Mouse (Mus musculus): Measurements from ENCODE around the gene Angptl4. TPM values are rescaled to one million over a fixed set of nuclear protein-coding genes. Genes with fewer than 3 reads are reported as not detected.

Angptl4 gene
- polyA plus RNA-seq, 1 experiment from 2014 or later: 21.6 TPM

DNA sequence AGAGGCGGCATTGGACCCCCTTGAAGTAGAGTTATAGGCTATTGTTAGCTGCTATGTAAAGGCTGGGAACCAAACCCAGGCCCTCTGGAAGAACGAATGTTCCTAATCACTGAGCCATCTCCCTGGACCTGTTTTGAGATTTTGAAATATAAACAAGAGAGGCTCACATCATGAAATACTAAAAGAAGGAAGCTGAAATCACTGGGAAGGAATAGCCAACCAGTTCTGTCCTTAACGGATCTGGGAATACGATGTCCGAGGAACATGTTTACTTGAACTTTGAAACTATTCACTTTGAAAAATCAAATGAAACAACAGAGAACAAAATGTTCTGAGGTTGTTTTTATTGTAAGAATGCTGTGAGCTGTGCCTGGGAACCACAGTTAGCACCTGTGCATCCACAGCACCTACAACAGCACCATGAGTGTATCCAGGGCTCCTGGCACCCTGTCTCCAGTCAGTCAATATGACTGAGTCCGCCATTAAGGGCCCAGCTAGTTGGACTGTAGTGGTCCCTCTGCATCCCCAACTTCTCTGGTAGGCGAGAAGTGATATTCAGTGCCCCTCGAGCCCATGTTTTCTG, 7.0 kb downstream of the Angptl4 start:
- Histone ChIP-seq H3K9ac (replicated peaks) (no peak overlapping the region), H3K36me3 (no peaks in the 10 kb centered on the region; the same call in 1 of the 2 replicates), H3K4me3 (replicated peaks) (no peak overlapping the region), H3K4me1 (peaks cover 9% of the 10 kb centered on the region; the same call in 1 of the 2 replicates), H3K9me3 (replicated peaks) (no peaks in the 10 kb centered on the region), H3K27ac (replicated peaks) (no peak overlapping the region), H3K4me2 (no peak overlapping the region), H3K27me3 (replicated peaks) (no peaks in the 10 kb centered on the region)
- ATAC-seq (ENCODE audit: low FRiP score): no peak
- WGBS: 92% methylated on average over 8 of the region's 8 CpGs

DNA sequence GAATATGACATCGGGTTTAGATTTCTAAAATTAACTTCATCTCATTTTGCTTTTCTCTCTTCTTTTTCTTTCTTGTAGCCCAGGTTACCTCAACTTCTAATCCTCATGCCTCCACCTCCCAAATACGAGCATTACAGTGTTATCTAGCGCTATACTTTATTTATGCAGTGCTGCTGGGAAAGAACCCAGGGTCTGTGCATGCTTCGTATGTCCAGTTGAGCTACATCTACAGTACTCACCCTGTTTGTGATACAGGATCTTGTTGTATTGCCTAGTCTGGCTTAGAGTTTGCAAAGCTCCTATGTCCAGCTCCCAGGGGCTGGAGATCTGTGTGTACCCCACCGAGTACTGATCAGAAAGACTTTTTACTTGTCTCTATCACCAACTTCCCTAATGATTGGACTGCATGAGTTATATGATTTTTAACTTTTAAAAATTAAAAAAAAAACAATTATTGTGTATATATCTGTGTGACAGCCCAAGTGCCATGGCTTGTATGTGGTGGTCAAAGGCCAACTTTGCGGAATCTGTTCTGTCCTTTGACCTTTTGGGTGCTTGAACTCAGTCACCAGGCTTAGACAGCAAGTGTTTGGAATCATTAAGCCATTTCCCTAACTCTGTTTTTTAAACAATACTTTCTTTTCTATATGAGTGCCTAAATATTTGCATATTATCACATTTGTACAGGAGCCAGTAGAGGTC, 7.6 kb downstream of the Angptl4 start:
- no peak overlapping the region for H3K4me3 ChIP-seq (replicated peaks)
- peaks cover 9% of the 10 kb centered on the region; the same call in 1 of the 2 replicates for H3K4me1 ChIP-seq
- no peaks in the 10 kb centered on the region; the same call in 1 of the 2 replicates for H3K36me3 ChIP-seq
- H3K4me2 ChIP-seq: no peak overlapping the region
- no peak for ATAC-seq (ENCODE audit: low FRiP score)
- H3K9me3 ChIP-seq (replicated peaks): no peaks in the 10 kb centered on the region
- no peak overlapping the region for H3K27ac ChIP-seq (replicated peaks)
- no peaks in the 10 kb centered on the region for H3K27me3 ChIP-seq (replicated peaks)
- no peak overlapping the region for H3K9ac ChIP-seq (replicated peaks)
- 92% methylated on average over 6 of the region's 6 CpGs for WGBS

DNA sequence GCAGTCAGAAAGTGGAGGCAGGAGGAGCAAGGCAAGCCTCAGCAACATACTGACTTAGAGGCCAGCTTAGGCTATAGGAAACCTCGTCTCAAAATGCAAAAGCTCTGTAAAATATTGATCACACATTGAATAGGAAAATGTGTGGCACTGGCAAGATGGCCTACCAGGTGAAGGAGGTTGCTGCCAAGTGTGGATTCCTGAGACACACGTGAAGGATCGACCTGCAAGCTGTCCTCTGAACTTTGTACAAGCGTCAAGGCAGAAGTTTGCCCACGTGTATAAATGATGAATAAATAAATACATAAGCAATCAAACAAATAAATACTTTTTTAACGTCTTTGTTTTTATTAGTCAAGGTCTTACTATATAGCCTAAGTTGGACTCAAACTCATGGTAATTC, 8.2 kb downstream of the Angptl4 start:
- no peak overlapping the region for H3K4me3 ChIP-seq (replicated peaks)
- no peaks in the 10 kb centered on the region for H3K27me3 ChIP-seq (replicated peaks)
- no peak overlapping the region for H3K4me2 ChIP-seq
- H3K4me1 ChIP-seq: peaks cover 3% of the 10 kb centered on the region; the same call in 1 of the 2 replicates
- no peaks in the 10 kb centered on the region for H3K9me3 ChIP-seq (replicated peaks)
- H3K9ac ChIP-seq (replicated peaks): no peak overlapping the region
- no peaks in the 10 kb centered on the region; the same call in 1 of the 2 replicates for H3K36me3 ChIP-seq
- ATAC-seq (ENCODE audit: low FRiP score): no peak
- no peak overlapping the region for H3K27ac ChIP-seq (replicated peaks)
- 86% methylated on average over 6 of the region's 6 CpGs for whole genome bisulfite sequencing

DNA sequence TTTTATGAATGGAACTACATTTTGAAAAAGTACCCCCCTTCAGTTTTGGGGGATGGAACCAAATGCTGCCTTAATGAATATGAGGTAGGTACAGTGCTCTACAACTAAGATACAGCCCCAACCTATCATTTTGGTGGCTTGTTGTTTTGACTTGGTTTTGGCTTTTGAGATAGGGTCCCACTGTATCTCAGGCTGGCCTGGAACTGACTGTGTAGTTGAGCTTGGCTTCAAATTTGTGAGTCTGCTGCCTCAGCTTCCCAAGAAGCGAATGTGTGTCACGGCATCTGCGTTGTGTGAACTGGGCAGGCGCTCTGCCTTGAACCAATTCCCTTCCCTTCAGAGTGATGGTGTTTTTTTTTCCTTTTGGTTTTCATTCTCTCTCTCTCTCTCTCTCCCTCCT, 10.0 kb downstream of the Angptl4 start:
- no peak overlapping the region for H3K4me3 ChIP-seq (replicated peaks)
- H3K36me3 ChIP-seq: no peaks in the 10 kb centered on the region
- no peaks in the 10 kb centered on the region for H3K4me1 ChIP-seq
- H3K27me3 ChIP-seq (replicated peaks): no peaks in the 10 kb centered on the region
- H3K27ac ChIP-seq (replicated peaks): no peak overlapping the region
- no peak for ATAC-seq (ENCODE audit: low FRiP score)
- H3K4me2 ChIP-seq: no peak overlapping the region
- H3K9me3 ChIP-seq (replicated peaks): no peaks in the 10 kb centered on the region
- no peak overlapping the region for H3K9ac ChIP-seq (replicated peaks)
- WGBS: 93% methylated on average over 4 of the region's 4 CpGs

DNA sequence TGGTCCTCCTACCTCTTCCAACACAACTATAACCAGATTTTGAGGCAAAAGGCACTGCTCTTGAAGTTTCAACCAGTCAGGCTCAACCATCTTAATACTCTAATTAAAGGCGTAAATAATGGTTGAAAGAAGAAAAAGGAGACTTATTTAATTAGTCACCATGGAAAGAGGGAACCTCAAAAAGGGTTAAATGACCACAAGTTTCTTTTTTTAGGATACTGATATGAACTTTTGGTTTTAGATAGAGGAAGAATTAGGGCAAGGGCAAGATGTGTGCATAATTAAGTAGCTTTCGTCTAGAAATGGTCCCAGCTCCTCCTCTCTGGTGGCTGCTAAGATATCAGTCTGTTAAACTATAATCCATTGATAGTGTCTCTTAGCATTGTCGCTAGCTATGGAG, 15.2 kb downstream of the Angptl4 start:
- no peaks in the 10 kb centered on the region; the same call in 1 of the 2 replicates for H3K27me3 ChIP-seq (replicated peaks)
- 83% methylated on average over 3 of the region's 3 CpGs for WGBS
- no peak overlapping the region for H3K9ac ChIP-seq (replicated peaks)
- H3K27ac ChIP-seq (replicated peaks): no peak overlapping the region
- H3K4me2 ChIP-seq: no peak overlapping the region
- H3K9me3 ChIP-seq (replicated peaks): no peaks in the 10 kb centered on the region
- H3K36me3 ChIP-seq: no peaks in the 10 kb centered on the region
- no peaks in the 10 kb centered on the region for H3K4me1 ChIP-seq
- ATAC-seq (ENCODE audit: low FRiP score): no peak
- no peak overlapping the region for H3K4me3 ChIP-seq (replicated peaks)

DNA sequence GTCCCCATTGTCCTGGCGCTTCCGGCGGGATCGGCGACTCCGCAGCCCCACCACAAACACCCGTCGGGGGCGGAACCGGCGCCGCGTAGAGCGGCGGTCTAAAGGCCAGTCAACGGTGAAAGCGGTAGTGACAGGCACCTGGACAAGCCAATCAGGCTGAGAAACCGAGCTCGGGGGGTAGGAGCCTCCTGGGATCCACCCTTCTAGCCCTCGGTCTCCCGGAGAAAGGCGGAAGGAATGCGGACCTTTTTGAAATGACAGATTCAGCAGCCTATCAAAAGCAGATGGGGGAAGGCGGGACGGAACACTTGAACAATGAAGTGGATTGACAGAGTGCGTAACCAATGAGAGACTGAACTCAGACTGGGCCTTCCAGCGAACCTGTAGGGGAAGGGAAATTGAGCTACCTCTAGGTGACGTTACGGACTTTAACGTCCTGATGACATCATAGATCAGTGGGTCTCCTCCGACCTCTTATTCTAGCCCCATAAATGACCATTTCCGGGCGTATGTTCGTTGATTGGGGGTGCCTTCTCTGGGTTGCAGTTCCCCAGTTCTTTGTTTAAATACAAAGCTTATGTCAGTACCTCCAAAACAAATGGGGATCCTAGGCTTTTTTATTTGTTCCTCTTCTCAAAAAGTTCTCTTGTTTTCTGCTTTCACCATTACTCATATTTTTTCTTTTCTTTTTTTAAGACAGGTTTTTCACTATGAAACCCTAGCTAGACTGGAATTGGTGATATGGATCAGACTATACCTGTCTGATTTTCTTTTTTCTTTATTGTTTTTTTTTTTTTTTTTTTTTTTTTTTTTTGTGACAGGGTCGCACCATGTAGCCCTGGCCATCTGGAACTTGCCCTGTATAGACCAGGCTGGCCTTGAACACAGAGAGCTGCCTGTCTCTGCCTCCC, 21.1 kb downstream of the Angptl4 start, which contains the start of gene Rab11b:
TSS of gene Rab11b (minus strand) at position 276 of the 911 bp plus-strand sequence.
- Histone ChIP-seq H3K9ac (replicated peaks) (peak within 1 kb of the TSS; percentile 98), H3K4me3 (replicated peaks) (peak within 1 kb of the TSS; percentile 67), H3K36me3 (no peaks in the 10 kb centered on the region), H3K9me3 (replicated peaks) (no peaks in the 10 kb centered on the region), H3K27me3 (replicated peaks) (no peaks in the 10 kb centered on the region), H3K27ac (replicated peaks) (peak within 1 kb of the TSS; percentile 98), H3K4me1 (peaks cover 43% of the 10 kb centered on the region), H3K4me2 (peak within 1 kb of the TSS; percentile 82)
- peak; percentile 99 for ATAC-seq (ENCODE audit: low FRiP score)
- 2% methylated on average over 35 of the region's 35 CpGs for WGBS

DNA sequence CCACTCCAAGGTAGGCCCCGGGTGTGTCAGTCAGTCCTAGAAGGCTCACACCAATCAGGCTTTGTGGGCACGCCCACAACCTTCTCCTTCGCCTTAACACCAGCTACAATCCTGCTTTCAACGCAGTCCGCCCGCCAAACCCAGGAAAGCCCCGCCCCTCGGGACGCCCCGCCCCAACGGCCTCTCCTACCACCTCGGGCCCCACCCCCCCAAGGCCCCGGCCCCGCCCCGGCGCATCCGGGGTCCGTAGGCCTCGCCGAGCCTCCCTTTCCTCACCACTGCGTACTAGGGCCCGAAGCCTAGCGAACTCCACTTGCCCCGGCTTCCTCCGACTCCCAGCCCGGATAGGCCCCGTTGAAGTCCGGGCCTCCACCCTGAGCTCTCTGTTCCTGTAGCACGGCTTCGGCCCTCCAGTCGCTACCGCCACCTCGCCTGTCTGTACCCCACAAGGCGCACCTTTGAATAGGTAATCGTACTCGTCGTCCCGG, 21.8 kb downstream of the Angptl4 start:
- Histone ChIP-seq H3K9ac (replicated peaks) (peak overlapping the region; percentile 98), H3K36me3 (no peaks in the 10 kb centered on the region)
- ATAC-seq (ENCODE audit: low FRiP score): peak; percentile 85

DNA sequence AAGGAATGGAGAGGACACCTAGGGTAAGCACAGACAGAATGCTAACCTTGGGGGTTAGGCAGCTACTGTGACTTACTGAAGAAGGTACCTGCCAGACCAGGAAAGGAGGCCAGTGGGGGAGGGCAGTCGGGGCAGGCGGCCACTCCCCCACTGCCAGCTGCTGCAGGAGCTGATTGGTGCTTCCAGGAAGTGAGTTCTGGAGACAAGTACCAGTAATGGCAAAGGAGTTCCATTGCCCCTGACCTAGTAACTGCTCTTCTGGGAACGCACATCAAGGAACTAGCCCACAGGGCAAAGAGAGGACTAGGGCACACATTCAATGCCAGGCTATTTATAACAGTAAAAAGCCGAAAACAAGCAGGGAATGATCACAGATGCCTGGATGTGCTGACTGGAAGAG, 24.4 kb downstream of the Angptl4 start:
- H3K27ac ChIP-seq (replicated peaks): 0 out of 2 replicates have a peak overlapping the region, but pooled peaks have one; percentile 13
- H3K9me3 ChIP-seq (replicated peaks): no peaks in the 10 kb centered on the region
- 0 out of 2 replicates have a peak overlapping the region, but pooled peaks have one; percentile 15 for H3K9ac ChIP-seq (replicated peaks)
- peak overlapping the region; percentile 17 for H3K4me2 ChIP-seq
- no peak for ATAC-seq (ENCODE audit: low FRiP score)
- H3K27me3 ChIP-seq (replicated peaks): no peaks in the 10 kb centered on the region
- H3K4me3 ChIP-seq (replicated peaks): no peak overlapping the region
- WGBS: 57% methylated on average over 4 of the region's 4 CpGs
- peaks cover 71% of the 10 kb centered on the region for H3K4me1 ChIP-seq
- no peaks in the 10 kb centered on the region for H3K36me3 ChIP-seq

More for the DNA sequence above, 21.8 kb downstream of the Angptl4 start:
- H3K27me3 ChIP-seq (replicated peaks): no peaks in the 10 kb centered on the region
- H3K4me2 ChIP-seq: peak overlapping the region; percentile 82
- peak overlapping the region; percentile 67 for H3K4me3 ChIP-seq (replicated peaks)
- no peaks in the 10 kb centered on the region for H3K9me3 ChIP-seq (replicated peaks)
- peak overlapping the region; percentile 98 for H3K27ac ChIP-seq (replicated peaks)
- H3K4me1 ChIP-seq: peaks cover 49% of the 10 kb centered on the region
- under 1% methylated on average over 31 of the region's 38 CpGs for WGBS

DNA sequence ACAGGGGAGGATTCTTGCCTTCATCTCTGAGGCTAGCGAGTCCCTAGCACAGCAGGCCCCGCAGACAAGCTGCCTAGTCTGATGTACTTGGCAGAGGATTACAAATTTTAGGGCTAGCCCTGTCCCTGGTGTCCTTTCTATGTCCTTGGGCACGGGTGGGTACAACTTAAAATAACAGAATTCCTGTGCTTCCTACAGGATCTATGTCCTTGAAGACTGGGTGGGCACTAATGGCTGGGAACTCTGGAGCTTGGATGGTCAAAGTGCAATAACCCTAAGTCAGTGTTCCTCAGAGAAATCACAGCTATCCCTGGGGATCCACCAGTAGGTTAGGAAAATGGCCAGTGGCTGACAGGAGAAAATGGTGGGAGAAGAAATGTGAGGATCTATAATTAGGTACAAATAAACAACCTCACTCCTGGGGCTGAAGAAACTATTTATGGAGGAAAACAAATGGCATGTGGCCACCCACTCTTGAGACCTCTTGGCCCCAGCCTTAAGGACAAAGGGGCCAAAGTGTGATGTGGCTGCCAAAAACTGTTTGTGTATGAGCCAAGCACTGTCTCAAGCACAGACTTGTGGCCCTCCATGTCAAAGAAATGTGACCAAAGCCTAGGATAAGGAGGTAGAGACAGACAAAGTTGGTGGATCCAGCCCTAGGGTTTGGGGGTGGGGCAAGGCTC, 25.4 kb downstream of the Angptl4 start:
- no peaks in the 10 kb centered on the region for H3K27me3 ChIP-seq (replicated peaks)
- peaks cover 71% of the 10 kb centered on the region for H3K4me1 ChIP-seq
- no peak overlapping the region for H3K9ac ChIP-seq (replicated peaks)
- H3K36me3 ChIP-seq: no peaks in the 10 kb centered on the region
- peak overlapping the region; percentile 48 for H3K27ac ChIP-seq (replicated peaks)
- H3K4me2 ChIP-seq: no peak overlapping the region; the same call in 1 of the 2 replicates
- H3K4me3 ChIP-seq (replicated peaks): no peak overlapping the region
- no peak for ATAC-seq (ENCODE audit: low FRiP score)
- no peaks in the 10 kb centered on the region for H3K9me3 ChIP-seq (replicated peaks)
- WGBS: 81% methylated on average over 3 of the region's 3 CpGs

DNA sequence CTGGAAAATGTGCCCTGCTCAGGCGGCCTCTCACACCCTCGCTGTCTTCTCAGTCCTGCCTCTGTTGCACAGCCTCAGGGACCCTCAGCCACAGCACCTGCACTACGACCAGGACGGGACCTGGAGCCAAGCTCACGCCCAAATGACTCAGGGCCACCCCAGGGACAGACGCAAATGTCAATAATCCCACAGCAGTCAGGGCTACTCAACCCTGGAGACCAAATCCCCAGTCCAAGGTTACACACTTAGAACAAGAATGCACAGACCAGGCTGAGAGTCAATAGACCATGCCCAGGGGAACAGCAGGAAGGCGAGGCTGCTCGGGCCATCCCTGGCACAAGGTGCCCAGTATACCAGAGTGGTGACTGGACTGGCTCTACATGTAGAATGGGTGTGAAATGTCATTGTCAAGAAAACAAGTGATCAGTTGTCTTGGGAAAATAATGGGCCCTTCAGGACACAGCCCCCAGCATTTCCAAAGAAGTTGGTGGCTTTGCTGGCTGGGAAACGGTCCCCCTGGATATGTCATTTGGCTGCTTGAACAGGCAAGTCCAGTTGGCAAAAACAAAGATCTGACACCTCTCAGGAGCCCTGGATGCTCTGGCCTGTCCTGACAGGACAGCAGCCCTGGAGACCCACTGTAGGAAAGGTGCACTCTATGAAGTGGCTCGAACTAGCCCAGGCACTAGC, 26.1 kb downstream of the Angptl4 start:
- Histone ChIP-seq H3K27ac (replicated peaks) (peak overlapping the region; percentile 48; the same call in 1 of the 2 replicates), H3K4me1 (peaks cover 68% of the 10 kb centered on the region), H3K9ac (replicated peaks) (no peak overlapping the region), H3K4me2 (no peak overlapping the region), H3K27me3 (replicated peaks) (no peaks in the 10 kb centered on the region), H3K9me3 (replicated peaks) (no peaks in the 10 kb centered on the region), H3K4me3 (replicated peaks) (no peak overlapping the region), H3K36me3 (no peaks in the 10 kb centered on the region)
- ATAC-seq (ENCODE audit: low FRiP score): no peak
- WGBS: 74% methylated on average over 10 of the region's 10 CpGs

Measured in neural tube, embryonic 15.5 days (tissue).